In genomic region chr2:125135903-125136811, GRCm38 (mm10) we compare ENCODE assay signal across 8 mouse cellular contexts. TPM values are rescaled to one million over a fixed set of nuclear protein-coding genes. Genes with fewer than 3 reads are reported as not detected.
DNase-seq lines count a peak whose midpoint lies in the region; ATAC-seq and TF ChIP-seq lines count a peak whose summit lies in the region.

Gene Ctxn2, plus strand, starts transcription at chr2:125136692.

- no peaks in the 10 kb centered on the region for H3K36me3 ChIP-seq in forebrain, embryonic 12.5 days (replicated peaks)
- no peaks in the 10 kb centered on the region for H3K36me3 ChIP-seq in liver, embryonic 15.5 days (replicated peaks)
- H3K36me3 ChIP-seq in neural tube, embryonic 12.5 days: no peaks in the 10 kb centered on the region
- no peaks in the 10 kb centered on the region for H3K36me3 ChIP-seq in stomach, postnatal 0 days (ENCODE audit: control insufficient read depth, insufficient read depth, low read length)

- no peaks in the 10 kb centered on the region for H3K9me3 ChIP-seq in forebrain, embryonic 12.5 days
- no peaks in the 10 kb centered on the region for H3K9me3 ChIP-seq in liver, embryonic 15.5 days (replicated peaks)
- no peaks in the 10 kb centered on the region for H3K9me3 ChIP-seq in neural tube, embryonic 12.5 days
- no peaks in the 10 kb centered on the region for H3K9me3 ChIP-seq in stomach, postnatal 0 days (ENCODE audit: control insufficient read depth, low read length)

- WGBS in forebrain, embryonic 12.5 days: 1% methylated on average over 39 of the region's 39 CpGs
- 3% methylated on average over 39 of the region's 39 CpGs for WGBS in liver, embryonic 15.5 days (ENCODE audit: insufficient replicate concordance)
- 2% methylated on average over 39 of the region's 39 CpGs for WGBS in neural tube, embryonic 12.5 days
- WGBS in stomach, postnatal 0 days: 1% methylated on average over 39 of the region's 39 CpGs

- peak; percentile 72 for DNase-seq in CD4-positive helper T cell, adult 2 months (ENCODE audit: low read depth, low spot score)
- peak; percentile 39 for DNase-seq in brain, embryonic 18.5 days (ENCODE audit: low read depth, low spot score)
- DNase-seq in heart, postnatal 14 days: peak; percentile 82 to 91
- peak; percentile 47 to 87 for DNase-seq in kidney, postnatal 36 days
- peak; percentile 86 for DNase-seq in stomach, postnatal 0 days (ENCODE audit: low spot score)

- peak within 1 kb of the TSS; percentile 42 for H3K4me3 ChIP-seq in forebrain, embryonic 12.5 days (replicated peaks)
- no peak within 1 kb of the TSS; the same call in 1 of the 2 replicates for H3K4me3 ChIP-seq in liver, embryonic 15.5 days (replicated peaks)
- H3K4me3 ChIP-seq in neural tube, embryonic 12.5 days: peak within 1 kb of the TSS; percentile 37
- H3K4me3 ChIP-seq in stomach, postnatal 0 days (ENCODE audit: low read depth, low read length): peak within 1 kb of the TSS; percentile 20

- H3K9ac ChIP-seq in forebrain, embryonic 12.5 days: peak within 1 kb of the TSS; percentile 13; the same call in 1 of the 2 replicates
- H3K9ac ChIP-seq in liver, embryonic 15.5 days: no peak within 1 kb of the TSS
- 0 out of 2 replicates have a peak within 1 kb of the TSS, but pooled peaks have one; percentile 22 for H3K9ac ChIP-seq in neural tube, embryonic 12.5 days
- no peak within 1 kb of the TSS for H3K9ac ChIP-seq in stomach, postnatal 0 days (ENCODE audit: low read length)

- H3K4me2 ChIP-seq in forebrain, embryonic 12.5 days: peak within 1 kb of the TSS; percentile 72
- peak within 1 kb of the TSS; percentile 43 for H3K4me2 ChIP-seq in liver, embryonic 15.5 days
- peak within 1 kb of the TSS; percentile 67 for H3K4me2 ChIP-seq in neural tube, embryonic 12.5 days (replicated peaks)
- H3K4me2 ChIP-seq in stomach, postnatal 0 days (replicated peaks; ENCODE audit: low read depth): peak within 1 kb of the TSS; percentile 50

- intact Hi-C loops in heart, postnatal 14 days (cut with DNase I): no loop called here

- peak; percentile 64 for ATAC-seq in forebrain, embryonic 12.5 days (ENCODE audit: low FRiP score)
- ATAC-seq in liver, embryonic 15.5 days (ENCODE audit: insufficient read depth): no peak
- peak; percentile 72 for ATAC-seq in neural tube, embryonic 12.5 days (ENCODE audit: low FRiP score, low read depth)
- 0 out of 2 replicates have a peak, but pooled peaks have one; percentile 56 for ATAC-seq in stomach, postnatal 0 days (ENCODE audit: low FRiP score, low TSS enrichment)

- peaks cover 3% of the 10 kb centered on the region; the same call in 1 of the 2 replicates for H3K27me3 ChIP-seq in forebrain, embryonic 12.5 days
- H3K27me3 ChIP-seq in liver, embryonic 15.5 days: peaks cover 8% of the 10 kb centered on the region; the same call in 1 of the 2 replicates
- no peaks in the 10 kb centered on the region for H3K27me3 ChIP-seq in neural tube, embryonic 12.5 days (replicated peaks)
- no peaks in the 10 kb centered on the region for H3K27me3 ChIP-seq in stomach, postnatal 0 days (ENCODE audit: control insufficient read depth, insufficient read depth, low read length)

- TF ChIP-seq CTCF in stomach, postnatal 0 days (IDR thresholded peaks at IDR 0.05; ENCODE audit: low read depth): no peak

- H3K27ac ChIP-seq in forebrain, embryonic 12.5 days: no peak within 1 kb of the TSS
- H3K27ac ChIP-seq in liver, embryonic 15.5 days (replicated peaks): no peak within 1 kb of the TSS
- H3K27ac ChIP-seq in neural tube, embryonic 12.5 days: no peak within 1 kb of the TSS
- H3K27ac ChIP-seq in stomach, postnatal 0 days (replicated peaks): no peak within 1 kb of the TSS

- TF ChIP-seq EP300 in stomach, postnatal 0 days (optimal IDR thresholded peaks at IDR 0.05): no peak

- peaks cover 15% of the 10 kb centered on the region for H3K4me1 ChIP-seq in forebrain, embryonic 12.5 days
- no peaks in the 10 kb centered on the region for H3K4me1 ChIP-seq in liver, embryonic 15.5 days (replicated peaks)
- H3K4me1 ChIP-seq in neural tube, embryonic 12.5 days: peaks cover 9% of the 10 kb centered on the region; the same call in 1 of the 2 replicates
- H3K4me1 ChIP-seq in stomach, postnatal 0 days (replicated peaks; ENCODE audit: control insufficient read depth, insufficient read depth): no peaks in the 10 kb centered on the region

RNA-seq across cellular contexts. Expression of gene Ctxn2, which starts in this region (rescaled TPM):
- 0.24 and 0.38 TPM in 2 replicates for polyA plus RNA-seq in forebrain, embryonic 12.5 days (2016; fragmentation: Nextera tagmentation; extraction: Ambion mirVana)
- total RNA-seq in heart, postnatal 14 days (2021): not detected
- not detected in 2 replicates for polyA plus RNA-seq in liver, embryonic 15.5 days (2015; fragmentation: Nextera tagmentation; extraction: Ambion mirVana)
- 0.59 and 1.0 TPM in 2 replicates for polyA plus RNA-seq in neural tube, embryonic 12.5 days (2016; fragmentation: Nextera tagmentation; extraction: Ambion mirVana)
- polyA plus RNA-seq in stomach, postnatal 0 days (2015; fragmentation: Nextera tagmentation; extraction: Ambion mirVana): 0.28 and 0.33 TPM in 2 replicates

Comparison
In these comparisons a context has a peak if more than half of its experiments do, and no peak if none do; other contexts are left out.
1. Peak in ATAC-seq, H3K4me3 ChIP-seq, H3K9ac ChIP-seq and H3K4me2 ChIP-seq in forebrain, embryonic 12.5 days; RNA of the gene not detected or under 1 TPM.
2. Peak in DNase-seq in heart, postnatal 14 days; RNA of the gene not detected or under 1 TPM.
3. Peak in DNase-seq, ATAC-seq, H3K4me3 ChIP-seq and H3K4me2 ChIP-seq in stomach, postnatal 0 days; RNA of the gene not detected or under 1 TPM.